Mouse (Mus musculus) lung, adult 2 months (tissue): ENCODE measurements around the gene Serping1.
A peak's percentile ranks its signal among the peaks of the same experiment; 100 is the strongest.

Experiments used
- CTCF ChIP-seq: fragments of 200-500 bp; IDR thresholded peaks from 2 replicates; pipeline ENCODE4 v1.5.1; 2011; ENCODE audit warnings: mild to moderate bottlenecking, low read length, control low read depth; ENCODE audit not compliant: insufficient read depth
- POLR2A ChIP-seq: fragments of 200-500 bp; IDR thresholded peaks from 2 replicates; pipeline ENCODE4 v1.6.1; 2011; ENCODE audit warnings: low read depth, mild to moderate bottlenecking, control low read depth, low read length, borderline replicate concordance; ENCODE audit errors: extremely low read depth

- TF ChIP-seq CTCF = peak; percentile 44; the same call in 1 of the 2 replicates
- TF ChIP-seq POLR2A = no peak
Measured at GRCm38 (mm10) chr2:84758542-84759127, 16.6 kb downstream of the Serping1 start.
